Mouse (Mus musculus) c-Kit-positive CD71-positive TER-119-positive erythroid progenitor cells, embryonic 14.5 days (primary cell): ENCODE measurements around the gene Tpra1.

Experiments
- DNase-seq: peaks from one replicate; pipeline ENCODE4 v3.0.0-alpha.2; 2013; ENCODE audit warnings: low spot score

Gene Tpra1

GRCm38 (mm10) chr6:88901947-88902820 lies at the start of gene Tpra1:
Tpra1 (plus strand) TSS chr6:88902251.
- DNase-seq, result peak; percentile 95

- no peak for DNase-seq
These were observed 47.5 kb upstream of the Tpra1 start for GRCm38 (mm10) chr6:88854509-88854908.

- peak; percentile 86 for DNase-seq
These were observed 46.4 kb upstream of the Tpra1 start for GRCm38 (mm10) chr6:88855636-88856035.

- no peak for DNase-seq
These were observed 44.8 kb upstream of the Tpra1 start for GRCm38 (mm10) chr6:88857249-88857648.

- DNase-seq, result no peak
These were observed 44.2 kb upstream of the Tpra1 start for GRCm38 (mm10) chr6:88857830-88858229.

GRCm38 (mm10) chr6:88858341-88858740 lies 43.7 kb upstream of the Tpra1 start:
- no peak for DNase-seq

GRCm38 (mm10) chr6:88860914-88861313 lies 41.1 kb upstream of the Tpra1 start:
- DNase-seq, result peak; percentile 60

- no peak for DNase-seq
These were observed 36.3 kb upstream of the Tpra1 start for GRCm38 (mm10) chr6:88865704-88866103.

- no peak for DNase-seq
These were observed 32.6 kb upstream of the Tpra1 start for GRCm38 (mm10) chr6:88869459-88869858.

- no peak for DNase-seq
These were observed 31.5 kb upstream of the Tpra1 start for GRCm38 (mm10) chr6:88870594-88870993.

- DNase-seq, result no peak
These were observed 30.5 kb upstream of the Tpra1 start for GRCm38 (mm10) chr6:88871546-88871945.

GRCm38 (mm10) chr6:88872811-88873210 lies 29.2 kb upstream of the Tpra1 start:
- no peak for DNase-seq

GRCm38 (mm10) chr6:88873965-88874867 lies 27.8 kb upstream of the Tpra1 start:
- DNase-seq, result no peak

- DNase-seq, result no peak
These were observed 27.1 kb upstream of the Tpra1 start, which contains the start of gene Podxl2 for GRCm38 (mm10) chr6:88874868-88875508. Podxl2 (minus strand) TSS chr6:88875044.

- DNase-seq, result no peak
These were observed 22.6 kb upstream of the Tpra1 start for GRCm38 (mm10) chr6:88879471-88879870.

GRCm38 (mm10) chr6:88881334-88881733 lies 20.7 kb upstream of the Tpra1 start:
- no peak for DNase-seq

GRCm38 (mm10) chr6:88884195-88884594 lies 17.9 kb upstream of the Tpra1 start:
- no peak for DNase-seq

- no peak for DNase-seq
These were observed 17.4 kb upstream of the Tpra1 start for GRCm38 (mm10) chr6:88884690-88885089.

- no peak for DNase-seq
These were observed 16.2 kb upstream of the Tpra1 start for GRCm38 (mm10) chr6:88885644-88886416.

- DNase-seq, result no peak
These were observed 15.6 kb upstream of the Tpra1 start for GRCm38 (mm10) chr6:88886417-88886967.

- DNase-seq, result no peak
These were observed 12.5 kb upstream of the Tpra1 start for GRCm38 (mm10) chr6:88889410-88890042.
